Mouse (Mus musculus) liver, embryonic 13.5 days (tissue): ENCODE measurements at regions not wholly inside any gene's neighbourhood (a gene's known extent, or its start where the extent isn't known, plus 50 kb on each side); places are given as distances from the start of the nearest gene placed in this dataset.

Source experiments
- ATAC-seq: fragments of 200-750 bp; cut with Nextera tagmentation; 2 replicates; pipeline ENCODE4 v1.8.0; 2017; ENCODE audit warnings: low read depth, mild to moderate bottlenecking, moderate number of reproducible peaks, moderate library complexity
- DNase-seq: peaks from one replicate; pipeline ENCODE4 v3.0.0; 2022
- H3K27ac ChIP-seq: fragments of 300-500 bp; sonication (generic); 2 replicates; pipeline ENCODE4 v1.5.1; 2015; ENCODE audit warnings: moderate library complexity, mild to moderate bottlenecking, inconsistent platforms
- H3K27me3 ChIP-seq: fragments of 300-500 bp; sonication (generic); 2 replicates; pipeline ENCODE4 v1.6.1; 2015; ENCODE audit warnings: mild to moderate bottlenecking, inconsistent platforms
- H3K36me3 ChIP-seq: fragments of 300-500 bp; sonication (generic); 2 replicates; pipeline ENCODE4 v1.6.1; 2015; ENCODE audit warnings: mild to moderate bottlenecking, inconsistent platforms
- H3K4me1 ChIP-seq: fragments of 300-500 bp; sonication (generic); replicated peaks from 2 replicates; pipeline ENCODE4 v1.6.1; 2015; ENCODE audit warnings: inconsistent platforms
- H3K4me2 ChIP-seq: fragments of 300-500 bp; sonication (generic); 2 replicates; pipeline ENCODE4 v1.6.1; 2015; ENCODE audit warnings: inconsistent platforms, mild to moderate bottlenecking, moderate library complexity
- H3K4me3 ChIP-seq: fragments of 300-500 bp; sonication (generic); replicated peaks from 2 replicates; pipeline ENCODE4 v1.5.1; 2015; ENCODE audit warnings: mild to moderate bottlenecking, inconsistent platforms
- H3K9ac ChIP-seq: fragments of 300-500 bp; sonication (generic); 2 replicates; pipeline ENCODE4 v1.6.1; 2015; ENCODE audit warnings: mild to moderate bottlenecking, inconsistent platforms
- H3K9me3 ChIP-seq: fragments of 300-500 bp; sonication (generic); replicated peaks from 2 replicates; pipeline ENCODE4 v1.6.1; 2016; ENCODE audit warnings: inconsistent platforms
- WGBS: fragments of 180-500 bp; shearing (Covaris S2); methylation state at CpG from one replicate; pipeline ENCODE4 v1.1.7; 2015; ENCODE audit not compliant: insufficient replicate concordance; 5-methylcytosine and 5-hydroxymethylcytosine counted together

GRCm38 (mm10) chr16:49965528-49966250 lies 165.4 kb downstream of the Cd47 start:
- no peaks in the 10 kb centered on the region for H3K9me3 ChIP-seq
- DNase-seq (no peak), ATAC-seq (peak; percentile 73)
- WGBS, result 54% methylated on average over 7 of the region's 7 CpGs
- no peak overlapping the region for H3K9ac ChIP-seq
- no peak overlapping the region for H3K4me2 ChIP-seq
- H3K4me1 ChIP-seq, result peaks cover 25% of the 10 kb centered on the region
- H3K36me3 ChIP-seq, result no peaks in the 10 kb centered on the region
- H3K27ac ChIP-seq, result 0 out of 2 replicates have a peak overlapping the region, but pooled peaks have one; percentile 48
- no peak overlapping the region for H3K4me3 ChIP-seq
- no peaks in the 10 kb centered on the region for H3K27me3 ChIP-seq

- H3K9ac ChIP-seq, result no peak overlapping the region
Observed at GRCm38 (mm10) chr16:49966251-49966588, 165.9 kb downstream of the Cd47 start.

GRCm38 (mm10) chr16:49967110-49967509 lies 166.8 kb downstream of the Cd47 start:
- Histone ChIP-seq H3K9me3 (no peaks in the 10 kb centered on the region), H3K27ac (no peak overlapping the region), H3K4me3 (no peak overlapping the region), H3K4me1 (peaks cover 25% of the 10 kb centered on the region), H3K9ac (no peak overlapping the region), H3K36me3 (no peaks in the 10 kb centered on the region), H3K27me3 (no peaks in the 10 kb centered on the region), H3K4me2 (no peak overlapping the region)
- DNase-seq (no peak), ATAC-seq (no peak)
- 67% methylated on average over 7 of the region's 7 CpGs for WGBS

More at GRCm38 (mm10) chr16:49966251-49966588, 165.9 kb downstream of the Cd47 start:
- Histone ChIP-seq H3K4me1 (peaks cover 25% of the 10 kb centered on the region), H3K27me3 (no peaks in the 10 kb centered on the region), H3K36me3 (no peaks in the 10 kb centered on the region), H3K9me3 (no peaks in the 10 kb centered on the region), H3K4me2 (no peak overlapping the region), H3K4me3 (no peak overlapping the region), H3K27ac (peak overlapping the region; percentile 26)
- ATAC-seq, result peak; percentile 63
- no peak for DNase-seq
- WGBS, result 59% methylated on average over 2 of the region's 2 CpGs

- ATAC-seq (no peak), DNase-seq (no peak)
- 60% methylated on average over 4 of the region's 4 CpGs for WGBS
- Histone ChIP-seq H3K4me2 (no peak overlapping the region), H3K9me3 (no peaks in the 10 kb centered on the region), H3K36me3 (no peaks in the 10 kb centered on the region), H3K27ac (no peak overlapping the region), H3K4me3 (no peak overlapping the region), H3K9ac (no peak overlapping the region), H3K27me3 (no peaks in the 10 kb centered on the region), H3K4me1 (peaks cover 25% of the 10 kb centered on the region)
Observed at GRCm38 (mm10) chr16:49968291-49968870, 168.0 kb downstream of the Cd47 start.

- WGBS, result 75% methylated on average over 4 of the region's 4 CpGs
- ATAC-seq (no peak), DNase-seq (no peak)
- Histone ChIP-seq H3K4me3 (no peak overlapping the region), H3K27ac (no peak overlapping the region), H3K4me2 (no peak overlapping the region), H3K9me3 (no peaks in the 10 kb centered on the region), H3K9ac (no peak overlapping the region), H3K4me1 (peaks cover 21% of the 10 kb centered on the region), H3K27me3 (no peaks in the 10 kb centered on the region), H3K36me3 (no peaks in the 10 kb centered on the region)
Observed at GRCm38 (mm10) chr16:49969035-49969434, 168.7 kb downstream of the Cd47 start.

- H3K4me2 ChIP-seq, result no peak overlapping the region
- peaks cover 14% of the 10 kb centered on the region for H3K4me1 ChIP-seq
- no peaks in the 10 kb centered on the region for H3K36me3 ChIP-seq
- H3K4me3 ChIP-seq, result no peak overlapping the region
- ATAC-seq (no peak), DNase-seq (no peak)
- no peak overlapping the region for H3K9ac ChIP-seq
- no peak overlapping the region for H3K27ac ChIP-seq
- WGBS, result 69% methylated on average over 2 of the region's 2 CpGs
- H3K9me3 ChIP-seq, result no peaks in the 10 kb centered on the region
- H3K27me3 ChIP-seq, result no peaks in the 10 kb centered on the region
Observed at GRCm38 (mm10) chr16:49969693-49970296, 169.5 kb downstream of the Cd47 start.

GRCm38 (mm10) chr16:49970297-49970804 lies 170.0 kb downstream of the Cd47 start:
- H3K27ac ChIP-seq, result no peak overlapping the region

GRCm38 (mm10) chr16:49971141-49971555 lies 170.8 kb downstream of the Cd47 start:
- Histone ChIP-seq H3K36me3 (no peaks in the 10 kb centered on the region), H3K4me3 (no peak overlapping the region), H3K27ac (no peak overlapping the region), H3K9ac (no peak overlapping the region), H3K27me3 (no peaks in the 10 kb centered on the region), H3K4me2 (no peak overlapping the region), H3K4me1 (peaks cover 7% of the 10 kb centered on the region; the same call in 1 of the 2 replicates), H3K9me3 (no peaks in the 10 kb centered on the region)
- WGBS, result 61% methylated on average over 3 of the region's 3 CpGs
- ATAC-seq (no peak), DNase-seq (no peak)

More at GRCm38 (mm10) chr16:49970297-49970804, 170.0 kb downstream of the Cd47 start:
- ATAC-seq, result no peak
- no peak for DNase-seq
- 56% methylated on average over 2 of the region's 2 CpGs for WGBS
- Histone ChIP-seq H3K9ac (no peak overlapping the region), H3K4me2 (no peak overlapping the region), H3K9me3 (no peaks in the 10 kb centered on the region), H3K36me3 (no peaks in the 10 kb centered on the region), H3K27me3 (no peaks in the 10 kb centered on the region), H3K4me1 (peaks cover 8% of the 10 kb centered on the region), H3K4me3 (no peak overlapping the region)

GRCm38 (mm10) chr16:49977276-49977675 lies 176.9 kb downstream of the Cd47 start:
- no peaks in the 10 kb centered on the region for H3K27me3 ChIP-seq
- no peak overlapping the region for H3K4me3 ChIP-seq
- ATAC-seq, result no peak
- no peak overlapping the region for H3K4me2 ChIP-seq
- 59% methylated on average over 2 of the region's 2 CpGs for WGBS
- no peaks in the 10 kb centered on the region for H3K9me3 ChIP-seq
- H3K27ac ChIP-seq, result no peak overlapping the region
- H3K36me3 ChIP-seq, result no peaks in the 10 kb centered on the region
- H3K9ac ChIP-seq, result no peak overlapping the region
- no peak for DNase-seq
- H3K4me1 ChIP-seq, result no peaks in the 10 kb centered on the region

- Histone ChIP-seq H3K4me2 (no peak overlapping the region), H3K27me3 (no peaks in the 10 kb centered on the region), H3K9ac (no peak overlapping the region), H3K4me1 (no peaks in the 10 kb centered on the region), H3K27ac (no peak overlapping the region), H3K9me3 (no peaks in the 10 kb centered on the region), H3K36me3 (no peaks in the 10 kb centered on the region), H3K4me3 (no peak overlapping the region)
- 70% methylated on average over 4 of the region's 4 CpGs for WGBS
- DNase-seq (no peak), ATAC-seq (no peak)
Observed at GRCm38 (mm10) chr16:49979426-49979940, 179.2 kb downstream of the Cd47 start.

- ATAC-seq (no peak), DNase-seq (no peak)
- Histone ChIP-seq H3K27me3 (no peaks in the 10 kb centered on the region), H3K36me3 (no peaks in the 10 kb centered on the region), H3K4me3 (no peak overlapping the region), H3K9me3 (no peaks in the 10 kb centered on the region), H3K9ac (no peak overlapping the region), H3K27ac (no peak overlapping the region), H3K4me1 (no peaks in the 10 kb centered on the region), H3K4me2 (no peak overlapping the region)
- WGBS, result 70% methylated on average over 10 of the region's 10 CpGs
Observed at GRCm38 (mm10) chr16:49980178-49980646, 179.9 kb downstream of the Cd47 start.
